Mouse (Mus musculus): ENCODE data around the gene Palm2.

DNA sequence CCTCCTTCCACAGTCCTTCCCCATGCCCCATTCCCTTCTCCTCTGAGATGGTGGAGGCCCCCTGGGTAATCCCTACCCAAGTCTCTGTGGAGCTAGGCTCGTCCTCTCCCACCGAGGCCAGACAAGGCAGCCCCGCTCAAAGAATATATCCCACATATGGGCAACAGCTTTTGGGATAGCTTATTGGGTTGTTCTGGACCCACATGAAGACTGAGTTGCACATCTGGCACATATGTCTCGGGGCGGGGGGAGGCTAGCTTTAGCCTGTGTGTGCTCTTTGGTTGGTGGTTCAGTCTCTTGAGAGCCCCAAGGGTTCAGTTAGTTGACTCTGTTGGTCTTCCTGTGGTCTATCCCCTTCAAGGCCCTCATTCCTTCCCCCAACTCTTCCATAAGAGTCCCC lies 192.9 kb downstream of the Palm2 start:
- TF ChIP-seq POLR2A (IDR thresholded peaks at IDR 0.05; ENCODE audit: extremely low read depth, insufficient read depth, low read length), result no peak
- no peak for TF ChIP-seq CTCF (IDR thresholded peaks at IDR 0.05; ENCODE audit: extremely low read depth, insufficient read depth, low read length)
